Comparison of ENCODE assay signal across 8 mouse cellular contexts in genomic region chr14:34673395-34674228, GRCm38 (mm10). TPM values are rescaled to one million over a fixed set of nuclear protein-coding genes. Genes with fewer than 3 reads are reported as not detected.
DNase-seq lines count a peak whose midpoint lies in the region; ATAC-seq lines count a peak whose summit lies in the region.

TSS of gene Wapl (plus strand) at chr14:34673928.

- H3K27me3 ChIP-seq in hindbrain, embryonic 15.5 days = no peaks in the 10 kb centered on the region

- 0 out of 2 replicates have a peak, but pooled peaks cover 3% of the 10 kb centered on the region for H3K36me3 ChIP-seq in hindbrain, embryonic 15.5 days

- H3K4me3 ChIP-seq in hindbrain, embryonic 15.5 days = peak within 1 kb of the TSS; percentile 97

- peak within 1 kb of the TSS; percentile 90 for H3K4me2 ChIP-seq in hindbrain, embryonic 15.5 days

- ATAC-seq in hindbrain, embryonic 15.5 days (ENCODE audit: low FRiP score, low read depth) = peak; percentile 100

- H3K9ac ChIP-seq in hindbrain, embryonic 15.5 days = peak within 1 kb of the TSS; percentile 91

- WGBS in hindbrain, embryonic 15.5 days = under 1% methylated on average over 84 of the region's 90 CpGs

- no peaks in the 10 kb centered on the region for H3K9me3 ChIP-seq in hindbrain, embryonic 15.5 days

- peak; percentile 97 for DNase-seq in T-cell, adult 2 months (ENCODE audit: low spot score)
- peak; percentile 97 to 98 for DNase-seq in cerebellum, postnatal 36 days
- peak; percentile 97 to 99 for DNase-seq in frontal cortex, postnatal 36 days (ENCODE audit: low spot score in 2 of 2)
- DNase-seq in left cerebral cortex, adult 11 months (ENCODE audit: low spot score) = peak; percentile 95
- DNase-seq in lung, postnatal 4 days = peak; percentile 97 to 98
- peak; percentile 90 for DNase-seq in retina, postnatal 7 days (ENCODE audit: low read depth, low spot score)
- peak; percentile 94 for DNase-seq in urinary bladder, adult 2 months (ENCODE audit: low spot score)

- peaks cover 22% of the 10 kb centered on the region for H3K4me1 ChIP-seq in hindbrain, embryonic 15.5 days (replicated peaks)

- peak within 1 kb of the TSS; percentile 94 for H3K27ac ChIP-seq in hindbrain, embryonic 15.5 days (replicated peaks)

RNA-seq across cellular contexts. Expression of gene Wapl, which starts in this region (rescaled TPM):
- polyA plus RNA-seq in hindbrain, embryonic 15.5 days (2015; fragmentation: Nextera tagmentation; extraction: Ambion mirVana) = 12.3 and 14.8 TPM in 2 replicates
- 27.8 and 28.7 TPM in 2 replicates for polyA plus RNA-seq in urinary bladder, adult 2 months (2012; rRNA removed)

Comparison
In these comparisons a context has a peak if more than half of its experiments do, and no peak if none do; other contexts are left out.
1. Peak in every context shown above with its lines: DNase-seq, ATAC-seq, H3K4me3 ChIP-seq and H3K27ac ChIP-seq.